Mouse (Mus musculus) C2C12 (cell line): ENCODE measurements around the gene Anxa10.

ENCODE experiments used
- CTCF ChIP-seq: IDR thresholded peaks from one replicate; pipeline ENCODE4 v1.5.1; 2011; ENCODE audit not compliant: control insufficient read depth, insufficient read depth, insufficient read length
- MAX ChIP-seq: IDR thresholded peaks from one replicate; pipeline ENCODE4 v1.6.1; 2011; ENCODE audit warnings: mild to moderate bottlenecking, control low read depth
- MYOD1 ChIP-seq: IDR thresholded peaks from one replicate; pipeline ENCODE4 v1.6.1; 2011; ENCODE audit warnings: low read depth; ENCODE audit not compliant: control insufficient read depth, insufficient read length

GRCm38 (mm10) chr8:62014166-62014565 lies 108.8 kb downstream of the Anxa10 start:
- no peak for TF ChIP-seq CTCF
- TF ChIP-seq MYOD1 = no peak
- TF ChIP-seq MAX = no peak
